Mouse (Mus musculus): ENCODE data around the gene Atad5.
"Not testable (repeated sequence)": the region's sequence is repeated elsewhere in the genome, so short reads cannot be mapped to it uniquely, and the experiment has no call there.

Atad5 gene

DNA sequence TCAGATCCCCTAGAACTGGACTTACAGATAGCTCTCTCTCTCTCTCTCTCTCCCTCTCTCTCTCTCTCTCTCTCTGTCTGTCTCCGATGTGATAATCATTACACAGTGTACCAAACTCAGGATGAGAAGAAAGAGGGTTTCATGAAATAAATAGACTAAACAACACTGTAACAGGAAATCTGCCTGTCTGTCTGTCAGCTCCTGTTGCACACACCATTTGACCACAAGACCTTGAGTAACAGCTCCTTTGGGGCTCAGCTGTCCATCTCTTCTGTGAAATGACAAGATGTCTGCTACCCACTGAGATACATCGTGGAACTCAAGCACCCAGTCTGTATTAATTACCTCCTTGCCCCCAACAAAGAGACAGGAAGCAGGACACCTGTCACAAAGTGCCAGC is 62.3 kb downstream of the Atad5 start:
- DNase-seq = no peak

DNA sequence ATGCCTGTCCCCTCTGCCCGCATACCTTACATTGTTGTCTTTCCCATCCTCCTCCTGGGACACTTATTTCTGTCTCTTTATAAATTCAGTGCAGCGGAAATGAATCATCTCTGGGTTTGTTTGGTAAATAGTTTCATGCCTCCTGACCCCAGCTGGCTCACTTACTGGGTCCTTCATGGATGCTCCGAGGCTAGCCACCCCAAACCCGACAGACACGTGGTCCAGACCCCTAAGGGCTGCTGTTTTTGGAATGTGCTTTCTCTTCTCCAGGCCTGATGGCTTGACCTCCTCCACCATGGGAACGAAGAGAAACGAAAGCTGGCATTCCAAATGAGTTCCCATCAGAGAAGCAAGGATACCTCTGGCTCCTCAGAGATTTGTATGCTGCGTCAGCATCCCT is 63.2 kb downstream of the Atad5 start:
- DNase-seq = no peak

DNA sequence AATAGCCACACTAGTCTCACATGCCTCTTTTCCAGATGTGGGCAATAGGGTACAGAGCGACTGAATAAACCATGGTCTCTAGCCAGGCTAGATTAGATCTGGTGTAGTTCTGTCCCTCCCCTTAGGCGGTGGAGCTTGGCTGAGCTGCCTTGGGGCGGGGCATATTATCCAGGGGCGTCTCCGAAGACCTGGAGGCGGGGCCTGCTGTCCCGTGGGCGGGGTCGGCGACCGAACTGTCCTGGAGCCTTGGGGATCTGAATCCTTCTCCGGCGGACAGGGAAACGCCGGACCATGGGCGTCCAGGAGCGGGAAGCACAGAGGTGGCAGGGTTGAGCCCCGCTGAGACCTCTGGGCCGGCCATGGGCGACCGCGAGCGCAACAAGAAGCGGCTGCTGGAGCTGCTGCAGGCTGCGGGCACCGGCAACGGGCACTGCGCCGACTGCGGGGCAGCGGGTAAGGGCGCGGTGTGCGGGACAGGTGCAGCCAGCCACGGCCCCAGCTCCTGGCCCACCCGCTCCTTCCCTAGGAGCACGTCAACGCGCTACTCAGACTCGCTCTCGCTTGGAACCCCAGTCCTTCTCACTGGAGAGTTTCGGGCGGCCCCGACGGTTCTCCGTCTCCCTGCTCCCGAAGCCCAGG is 64.8 kb downstream of the Atad5 start, which contains the start of gene Adap2:
Adap2 (plus strand) TSS at position 249 of the 639 bp plus-strand sequence.
- DNase-seq = peak; percentile 98

DNA sequence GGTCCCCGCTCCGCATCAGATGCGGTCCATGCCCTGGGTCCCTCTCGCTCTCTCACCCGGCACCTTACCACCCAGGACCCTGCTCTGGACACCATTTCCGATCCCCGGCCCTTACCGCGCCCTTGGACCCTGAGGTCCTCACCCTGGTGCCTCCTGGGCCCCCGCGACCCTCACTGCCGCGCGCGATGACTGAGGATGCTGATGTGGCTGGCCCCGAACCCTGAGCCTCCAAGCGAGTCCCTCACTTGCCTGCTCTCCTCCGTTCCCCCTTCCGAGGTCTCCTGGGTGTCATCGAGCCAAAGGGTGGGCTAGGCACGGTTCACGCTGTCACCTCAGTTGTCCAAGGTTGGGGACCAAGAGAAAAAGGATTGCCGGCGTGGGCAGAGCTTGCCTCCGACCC is 65.3 kb downstream of the Atad5 start:
- DNase-seq = no peak

DNA sequence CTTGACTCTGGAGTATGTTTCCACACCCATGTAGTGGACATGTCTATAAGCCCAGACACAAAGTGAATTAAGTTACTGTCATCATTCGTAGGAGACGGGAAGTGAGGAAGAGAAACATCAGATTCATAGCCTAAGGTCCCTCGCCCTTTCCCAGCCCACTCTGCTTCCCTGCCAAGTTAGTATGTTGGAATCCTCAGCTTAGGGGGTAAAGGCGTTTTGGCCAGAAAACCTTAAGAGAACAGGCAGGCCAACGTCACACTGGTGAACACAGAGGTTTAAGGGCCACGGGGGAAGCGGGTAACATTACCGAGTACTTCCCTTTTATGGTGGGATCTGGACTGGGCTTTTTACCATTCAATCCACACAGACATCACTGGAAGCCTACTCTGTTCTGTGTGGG is 66.3 kb downstream of the Atad5 start:
- no peak for DNase-seq

DNA sequence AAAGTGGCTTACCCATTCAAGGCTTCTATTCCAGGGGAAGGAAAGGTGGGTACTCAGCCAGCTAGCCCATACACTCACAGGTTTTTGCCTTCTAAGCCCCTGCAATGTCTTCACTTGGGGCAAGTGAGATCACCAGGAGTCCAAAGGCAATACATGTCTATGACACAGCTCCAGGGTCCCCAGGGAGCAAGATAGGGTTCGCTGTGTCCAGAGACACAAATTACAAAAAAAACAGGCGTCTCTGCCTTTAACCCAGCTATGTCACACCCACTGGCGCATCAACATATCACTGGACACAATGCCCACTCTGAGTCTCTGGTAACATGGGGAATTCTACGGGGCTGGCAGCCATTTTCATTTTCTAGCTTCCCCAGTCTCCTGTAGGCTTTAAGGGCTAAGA is 66.8 kb downstream of the Atad5 start:
- DNase-seq = no peak

DNA sequence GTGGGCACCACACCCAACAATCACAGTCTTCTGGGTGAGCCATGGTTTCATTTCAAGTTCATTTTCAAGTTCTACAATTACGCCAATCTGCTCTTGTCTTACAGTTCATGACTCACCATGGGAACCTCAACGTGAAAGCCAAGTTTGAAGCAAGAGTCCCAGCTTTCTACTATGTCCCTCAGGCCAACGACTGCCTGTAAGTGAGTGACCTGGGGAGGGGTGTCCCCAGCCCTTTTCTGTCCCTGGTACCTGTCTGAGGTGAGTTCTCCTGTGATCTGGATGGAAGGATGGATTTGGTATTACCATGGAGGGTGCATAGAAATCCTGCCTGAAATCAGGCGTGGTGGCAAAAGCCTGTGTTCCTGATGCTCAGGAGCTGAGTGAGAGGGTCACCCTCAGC is 67.6 kb downstream of the Atad5 start:
- DNase-seq = no peak

DNA sequence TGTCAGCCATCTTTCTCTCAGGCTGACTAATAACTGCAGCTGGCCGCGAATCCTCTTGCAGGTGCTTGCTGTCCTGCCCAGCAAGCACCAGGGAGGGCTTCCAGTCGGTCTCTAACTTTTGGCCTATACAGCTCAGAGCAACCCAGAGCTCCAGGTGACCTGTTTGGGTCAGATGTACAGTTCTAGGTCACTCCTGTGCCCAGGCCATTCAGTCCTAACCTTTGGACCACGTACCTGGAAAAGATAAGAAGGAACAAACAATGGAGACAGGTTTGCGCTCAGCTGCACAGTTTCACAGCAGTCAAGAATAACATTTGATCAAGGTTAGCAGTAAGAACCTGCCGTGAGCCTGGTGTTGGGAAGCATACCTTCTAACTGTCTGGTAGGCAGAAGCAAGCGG is 69.8 kb downstream of the Atad5 start:
- no peak for DNase-seq

DNA sequence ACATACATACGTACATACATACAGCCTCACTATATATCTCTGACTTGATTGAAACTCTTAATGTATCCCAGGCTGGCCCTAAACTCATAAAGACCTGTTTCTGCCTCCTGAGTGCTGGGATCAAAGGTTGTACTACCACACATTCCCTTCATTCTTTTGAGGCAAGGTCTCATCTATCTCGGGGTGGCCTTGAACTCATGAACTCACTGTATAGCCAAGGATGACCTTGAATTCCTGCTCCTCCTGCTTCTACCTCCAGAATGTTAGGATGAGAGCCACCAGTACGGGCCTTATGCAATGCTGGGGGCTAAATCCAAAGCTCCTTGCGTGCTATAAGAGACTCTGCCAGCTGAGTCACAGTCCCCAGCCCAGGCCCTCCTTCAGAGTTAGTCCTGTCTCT is 71.8 kb downstream of the Atad5 start:
- no peak for DNase-seq

DNA sequence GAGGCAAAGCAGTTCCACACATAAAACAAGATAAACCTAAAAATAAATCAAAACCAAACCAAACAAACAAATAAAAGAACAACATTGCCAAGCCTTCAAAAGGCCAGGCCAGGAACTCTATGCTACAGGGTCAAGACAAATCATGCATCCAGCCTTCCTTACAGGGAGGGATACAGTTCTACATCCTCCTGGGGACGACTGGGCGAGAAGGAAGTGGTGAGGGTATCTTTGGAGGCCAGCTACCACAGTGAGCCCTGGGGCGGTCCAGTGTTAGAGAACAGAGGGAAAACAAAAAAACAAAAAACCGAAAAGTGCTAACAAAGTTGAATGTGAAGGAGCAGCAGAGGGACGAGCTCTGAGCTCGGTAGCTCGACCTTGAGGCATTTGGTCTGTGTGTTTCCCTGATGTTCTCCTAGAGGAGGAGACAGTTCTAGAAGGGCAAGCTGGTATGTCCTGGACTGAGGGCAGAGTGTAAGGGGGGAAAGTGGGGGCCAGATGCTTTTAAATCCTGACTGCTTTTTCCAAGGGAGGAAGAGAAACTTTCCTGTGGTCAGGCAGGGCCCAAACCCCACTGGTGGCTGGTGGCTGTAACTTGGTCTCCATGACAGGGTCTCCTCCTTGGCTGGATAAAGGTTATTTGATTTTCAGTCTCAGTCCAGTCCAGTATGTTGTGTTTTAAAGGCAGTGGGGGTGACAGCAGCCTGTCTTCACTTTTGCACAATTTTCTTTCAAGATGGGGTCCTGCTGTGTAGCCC is 74.3 kb downstream of the Atad5 start:
- no peak for DNase-seq

DNA sequence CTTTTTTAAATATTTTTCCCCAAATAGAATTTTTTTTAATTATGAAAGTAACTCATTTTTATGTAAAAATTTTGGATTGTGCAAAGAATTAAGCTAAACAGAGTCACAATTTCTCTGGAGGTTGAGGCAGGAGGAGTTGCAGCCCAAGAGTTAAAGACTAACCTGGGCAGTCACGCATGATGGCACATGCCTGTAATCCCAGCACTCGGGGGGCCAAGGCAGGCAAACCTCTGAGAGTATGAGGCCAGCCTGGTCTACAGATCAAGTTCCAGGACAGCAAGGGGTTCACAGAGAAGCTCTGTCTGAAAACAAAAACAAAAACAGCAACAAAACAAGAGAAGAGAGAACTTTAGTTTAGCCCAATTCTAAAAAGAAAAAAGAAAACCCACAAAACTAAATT is 75.0 kb downstream of the Atad5 start:
- DNase-seq = peak; percentile 83

DNA sequence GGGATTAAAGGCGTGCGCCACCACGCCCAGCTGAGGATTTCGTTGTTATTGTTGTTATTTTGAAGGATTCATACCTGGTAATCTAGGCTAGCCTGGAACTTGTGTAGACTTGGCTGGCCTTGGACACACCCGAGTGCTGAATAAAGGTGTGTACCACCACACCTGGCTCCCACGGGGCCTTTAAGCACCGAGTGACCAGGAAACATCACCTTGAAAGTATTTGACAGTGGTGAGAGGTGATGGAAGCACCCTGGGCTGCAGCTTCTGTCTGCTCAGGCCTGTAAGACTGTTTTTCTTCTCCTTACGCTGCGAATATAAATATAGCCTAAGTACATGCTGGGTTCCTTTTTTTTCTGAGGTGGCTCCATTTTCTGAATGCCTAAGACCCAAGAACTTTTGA is 78.9 kb downstream of the Atad5 start:
- no peak for DNase-seq

DNA sequence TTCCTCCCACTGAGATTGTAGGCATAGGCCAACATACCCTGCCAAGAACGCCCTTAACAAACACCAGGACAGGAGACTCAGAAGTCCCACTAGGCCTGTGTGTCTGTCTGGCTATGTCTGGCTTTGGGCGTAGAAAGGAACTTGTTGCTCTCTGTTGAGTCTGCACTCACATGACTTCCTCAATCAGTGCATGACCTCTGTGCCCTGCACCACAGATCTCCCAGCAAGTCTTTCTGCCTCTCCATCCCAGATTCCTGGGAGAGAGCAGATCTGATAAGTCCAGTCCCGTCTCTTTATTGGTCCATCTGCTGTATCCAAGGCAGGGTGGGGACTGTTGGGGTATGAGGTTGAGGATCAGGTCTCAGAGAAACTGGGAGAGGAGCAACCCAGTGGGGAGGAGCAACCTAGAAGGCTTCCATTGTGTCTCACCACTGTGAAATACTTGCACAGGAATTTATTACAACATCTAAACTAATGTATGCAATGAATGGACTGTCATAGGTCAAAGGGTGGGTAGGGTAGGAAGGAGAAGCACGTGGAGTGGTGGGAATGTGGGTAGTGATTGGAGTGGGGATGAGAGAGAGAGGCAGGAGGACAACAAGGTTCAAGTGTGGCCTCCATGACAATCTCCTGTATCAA is 79.5 kb downstream of the Atad5 start:
- no peak for DNase-seq

DNA sequence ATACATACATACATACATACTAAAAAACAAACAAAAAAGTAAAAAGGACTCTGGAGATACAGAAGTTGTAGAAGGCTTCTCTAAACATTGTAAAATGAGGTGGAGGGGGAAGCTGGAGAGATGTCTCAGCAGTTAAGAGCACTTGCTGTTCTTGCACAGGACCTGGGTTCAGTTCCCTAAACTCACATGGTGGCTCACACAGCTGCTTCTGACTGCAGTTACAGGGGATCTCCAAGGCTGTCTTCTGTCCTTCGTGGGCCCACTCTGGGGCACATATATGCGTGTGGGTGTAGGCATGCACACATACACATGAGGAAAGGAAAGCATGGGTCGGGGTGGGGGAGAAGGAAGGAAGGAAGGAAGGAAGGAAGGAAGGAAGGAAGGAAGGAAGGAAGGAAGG is 80.4 kb downstream of the Atad5 start:
- no peak for DNase-seq

DNA sequence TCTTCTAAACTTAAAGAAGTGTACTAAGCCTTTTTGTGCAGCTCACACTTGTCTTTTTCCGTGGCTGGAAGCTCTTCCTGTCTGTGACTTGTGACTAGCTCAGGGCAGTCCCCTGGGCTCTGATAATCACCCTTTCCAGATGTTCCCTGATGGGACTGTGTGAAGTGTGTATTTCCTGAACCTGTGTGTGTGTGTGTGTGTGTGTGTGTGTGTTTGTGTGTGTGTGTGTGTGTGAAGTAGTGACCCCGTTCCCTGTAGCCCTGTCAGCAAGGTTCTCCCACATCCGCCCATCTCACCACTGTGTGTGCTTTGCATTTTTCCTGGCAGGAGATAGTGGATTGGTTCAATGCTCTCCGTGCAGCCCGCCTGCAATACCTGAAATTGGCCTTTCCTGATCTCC is 81.2 kb downstream of the Atad5 start:
- no peak for DNase-seq

DNA sequence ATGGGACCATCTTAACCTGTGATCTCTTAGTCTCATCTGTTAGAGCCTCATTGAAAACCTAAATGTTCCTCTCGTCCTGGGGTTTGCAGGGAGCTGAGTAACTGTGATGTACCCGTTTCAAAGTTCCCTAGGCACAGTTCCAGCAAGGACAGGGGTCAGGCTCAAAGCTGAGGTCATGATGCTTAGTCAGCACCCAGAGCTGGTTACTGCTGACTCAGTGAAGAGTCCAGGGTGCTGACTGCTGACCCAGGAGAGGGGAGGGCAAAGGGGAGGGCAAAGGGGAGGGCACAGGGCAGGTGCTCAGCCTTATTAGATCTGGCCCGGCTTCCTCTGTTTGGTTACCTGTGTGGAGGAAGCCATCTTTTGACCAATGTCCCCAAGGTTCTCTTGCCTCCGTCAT is 82.7 kb downstream of the Atad5 start:
- peak; percentile 97 for DNase-seq

DNA sequence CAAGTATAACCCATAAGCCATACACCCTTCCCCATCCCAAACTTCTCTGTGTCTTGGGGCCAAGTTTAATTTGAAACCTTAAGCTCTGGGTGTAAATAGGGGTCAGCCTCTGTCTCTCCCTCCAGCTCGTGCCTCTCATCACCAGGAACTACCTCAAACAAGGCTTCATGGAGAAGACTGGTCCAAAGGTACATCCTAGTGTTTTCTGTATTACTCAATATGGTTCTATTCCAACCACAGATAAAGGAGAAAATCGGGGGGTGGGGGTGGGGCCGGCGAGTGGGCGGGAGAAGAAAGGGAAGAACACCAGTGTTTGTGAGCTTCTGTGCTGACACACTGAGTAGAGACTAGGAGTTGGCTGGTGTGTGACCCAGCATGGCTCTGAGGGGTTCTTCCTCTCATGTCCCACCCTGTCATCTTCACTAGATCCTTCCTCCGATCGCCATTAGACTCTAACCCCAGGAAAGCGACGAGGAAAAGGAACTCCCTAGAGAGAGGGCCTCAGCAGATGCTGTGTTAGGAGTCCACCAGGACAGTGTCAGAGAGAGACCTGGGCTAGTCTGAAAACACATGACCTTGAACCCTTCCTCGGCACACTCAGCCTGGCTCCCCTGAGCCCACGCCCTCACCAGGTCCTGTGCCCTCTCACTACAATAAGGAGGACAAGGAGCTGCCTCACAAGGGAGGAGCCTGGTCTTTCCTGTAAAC is 84.9 kb downstream of the Atad5 start:
- DNase-seq = no peak

DNA sequence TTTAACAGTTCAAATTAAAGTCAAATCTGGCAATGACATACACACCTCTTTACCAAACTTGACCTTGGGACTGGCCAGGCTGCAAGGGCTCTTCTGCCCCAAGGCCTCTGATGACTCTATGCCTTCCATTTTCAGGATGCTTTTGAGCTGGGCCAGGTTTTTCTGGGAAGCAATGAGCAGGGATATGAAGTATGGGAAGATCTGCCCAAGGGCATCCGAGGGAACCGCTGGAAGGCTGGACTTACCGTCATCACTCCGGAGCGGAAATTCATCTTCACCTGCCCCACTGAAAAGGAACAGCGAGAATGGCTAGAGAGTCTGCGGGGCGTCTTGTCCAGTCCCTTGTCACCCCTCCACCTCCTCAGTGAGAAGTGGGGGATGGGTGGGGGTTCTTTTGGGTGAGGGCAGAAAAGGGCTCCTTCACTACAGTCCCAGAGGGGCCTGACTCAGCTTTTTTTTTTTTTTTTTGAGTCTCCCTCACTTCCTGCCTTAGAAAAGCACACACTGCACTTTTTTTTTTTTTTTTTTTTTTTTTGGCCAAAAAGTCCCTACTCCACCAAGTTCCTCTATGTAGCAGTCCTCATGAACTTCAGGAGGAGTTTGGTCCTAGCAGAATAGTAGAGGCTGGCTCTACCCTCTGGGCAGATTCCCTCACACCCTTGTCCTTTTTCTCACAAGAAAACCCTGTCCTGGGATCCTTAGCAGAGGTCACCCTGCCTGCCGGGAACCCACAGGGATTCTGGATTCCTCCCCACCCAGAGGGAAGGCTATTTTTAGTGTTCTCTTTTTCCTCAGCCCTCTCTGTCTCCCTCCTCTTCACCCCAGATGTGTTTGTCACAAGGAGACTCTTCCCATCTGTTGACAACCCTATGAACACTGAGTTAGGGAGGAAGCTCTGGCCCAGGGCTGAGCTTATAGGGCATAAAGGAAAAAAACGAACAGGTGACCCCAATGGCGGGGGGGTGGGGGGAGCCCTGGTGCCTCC is 88.0 kb downstream of the Atad5 start:
- no peak for DNase-seq

DNA sequence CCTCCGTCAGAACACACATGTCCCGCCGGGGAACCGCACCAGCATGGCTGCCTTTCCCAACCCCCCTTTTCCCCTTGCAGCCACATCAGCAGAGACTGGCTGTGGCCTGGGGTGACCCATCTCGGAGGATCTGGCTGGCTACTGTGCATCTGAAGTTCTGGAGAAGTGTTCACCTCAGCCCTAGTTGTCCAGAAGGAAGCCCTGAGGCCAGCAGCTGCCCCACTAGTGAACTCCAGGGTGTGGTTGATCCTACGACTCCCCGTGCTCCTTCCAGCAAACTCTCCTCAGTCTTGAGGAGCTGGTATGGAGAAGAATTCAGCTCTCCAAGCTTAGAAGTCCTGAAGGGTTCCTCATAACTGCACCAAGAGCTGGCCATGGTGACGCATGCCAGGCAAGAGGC is 89.1 kb downstream of the Atad5 start:
- DNase-seq = no peak

DNA sequence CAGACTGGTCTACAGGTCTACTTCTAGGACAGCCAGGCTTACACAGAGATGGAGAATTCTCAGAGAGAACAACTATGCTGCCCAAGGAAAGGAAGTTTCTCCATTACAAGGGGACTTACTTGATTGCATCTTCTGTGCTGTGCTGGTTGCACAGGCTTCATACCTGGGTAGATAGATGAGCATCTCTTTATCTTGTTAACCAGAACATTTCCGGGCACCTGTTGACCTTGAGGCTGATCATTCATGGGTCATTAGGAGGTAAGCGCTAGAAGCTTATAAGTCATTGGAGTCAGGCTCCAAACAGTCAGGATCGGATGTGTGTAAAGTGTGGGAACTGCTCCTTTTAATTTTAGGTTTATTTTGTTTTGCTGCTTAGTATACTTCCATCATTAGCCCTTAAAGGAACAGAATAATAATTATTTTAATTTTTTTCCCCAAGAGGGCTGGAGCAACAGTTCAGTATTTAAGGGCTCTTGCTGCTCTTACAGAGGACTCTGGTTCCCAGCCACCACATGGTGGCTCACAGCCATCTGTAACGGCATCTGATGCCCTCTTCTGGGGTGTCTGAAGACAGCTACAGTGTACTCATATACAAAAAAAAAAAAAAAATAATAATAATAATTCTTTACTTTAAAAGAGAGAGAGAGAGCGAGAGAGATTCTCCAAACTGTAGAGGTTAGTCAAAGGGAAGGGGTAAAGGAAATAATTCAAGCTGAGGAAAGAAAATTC is 92.0 kb downstream of the Atad5 start:
- no peak for DNase-seq

DNA sequence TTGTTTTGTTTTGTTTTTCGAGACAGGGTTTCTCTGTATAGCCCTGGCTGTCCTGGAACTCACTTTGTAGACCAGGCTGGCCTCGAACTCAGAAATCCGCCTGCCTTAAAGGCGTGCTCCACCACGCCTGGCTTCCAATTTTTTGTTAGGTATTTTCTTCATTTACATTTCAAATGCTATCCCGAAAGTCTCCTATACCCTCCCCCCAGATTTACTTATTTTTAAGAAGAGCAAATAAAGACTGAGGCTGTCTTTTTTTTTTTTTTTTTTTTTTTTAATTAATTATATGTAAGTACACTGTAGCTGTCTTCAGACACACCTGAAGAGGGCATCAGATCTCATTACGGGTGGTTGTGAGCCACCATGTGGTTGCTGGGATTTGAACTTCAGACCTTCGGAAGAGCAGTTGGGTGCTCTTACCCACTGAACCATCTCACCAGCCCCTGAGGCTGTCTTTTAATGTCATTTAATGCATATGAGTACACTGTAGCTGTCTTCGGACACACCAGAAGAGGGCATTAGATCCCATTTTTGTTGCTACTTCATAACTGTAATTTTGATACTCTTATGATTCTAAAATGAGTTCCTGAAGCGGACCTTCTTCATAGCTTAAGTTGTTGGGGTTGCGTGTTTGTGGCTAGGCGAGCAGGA is 94.0 kb downstream of the Atad5 start:
- DNase-seq = not testable (repeated sequence)
